Mouse (Mus musculus): ENCODE data around the gene Kif1c.

Gene Kif1c

GRCm38 (mm10) chr11:70697376-70697775, 3.0 kb upstream of the Kif1c start:
- DNase-seq (ENCODE audit: low read depth, low spot score), result no peak

GRCm38 (mm10) chr11:70699051-70699450, 1.3 kb upstream of the Kif1c start:
- no peak for DNase-seq (ENCODE audit: low read depth, low spot score)

GRCm38 (mm10) chr11:70700613-70701012, 265 bp downstream of the Kif1c start:
- peak; percentile 8 for DNase-seq (ENCODE audit: low read depth, low spot score)

GRCm38 (mm10) chr11:70701221-70701955, 1.0 kb downstream of the Kif1c start:
- DNase-seq (ENCODE audit: low read depth, low spot score), result no peak

- DNase-seq (ENCODE audit: low read depth, low spot score), result no peak
These were observed 1.8 kb downstream of the Kif1c start for GRCm38 (mm10) chr11:70701984-70702733.

GRCm38 (mm10) chr11:70702781-70703180, 2.4 kb downstream of the Kif1c start:
- DNase-seq (ENCODE audit: low read depth, low spot score), result no peak

GRCm38 (mm10) chr11:70706127-70706526, 5.8 kb downstream of the Kif1c start:
- no peak for DNase-seq (ENCODE audit: low read depth, low spot score)

GRCm38 (mm10) chr11:70711026-70711425, 10.7 kb downstream of the Kif1c start:
- no peak for DNase-seq (ENCODE audit: low read depth, low spot score)

- no peak for DNase-seq (ENCODE audit: low read depth, low spot score)
These were observed 12.9 kb downstream of the Kif1c start for GRCm38 (mm10) chr11:70713222-70713621.

- no peak for DNase-seq (ENCODE audit: low read depth, low spot score)
These were observed 15.5 kb downstream of the Kif1c start for GRCm38 (mm10) chr11:70715832-70716231.

- no peak for DNase-seq (ENCODE audit: low read depth, low spot score)
These were observed 18.1 kb downstream of the Kif1c start for GRCm38 (mm10) chr11:70718481-70718880.

- no peak for DNase-seq (ENCODE audit: low read depth, low spot score)
These were observed 20.2 kb downstream of the Kif1c start for GRCm38 (mm10) chr11:70720567-70720966.

GRCm38 (mm10) chr11:70721072-70721471, 20.7 kb downstream of the Kif1c start:
- DNase-seq (ENCODE audit: low read depth, low spot score), result no peak

GRCm38 (mm10) chr11:70724706-70725105, 24.4 kb downstream of the Kif1c start:
- no peak for DNase-seq (ENCODE audit: low read depth, low spot score)

GRCm38 (mm10) chr11:70726585-70726984, 26.2 kb downstream of the Kif1c start:
- DNase-seq (ENCODE audit: low read depth, low spot score), result no peak

GRCm38 (mm10) chr11:70727385-70727784, 27.0 kb downstream of the Kif1c start:
- no peak for DNase-seq (ENCODE audit: low read depth, low spot score)

- no peak for DNase-seq (ENCODE audit: low read depth, low spot score)
These were observed 30.2 kb downstream of the Kif1c start for GRCm38 (mm10) chr11:70730427-70731038.

- DNase-seq (ENCODE audit: low read depth, low spot score), result no peak
These were observed 30.8 kb downstream of the Kif1c start for GRCm38 (mm10) chr11:70731178-70731577.

- no peak for DNase-seq (ENCODE audit: low read depth, low spot score)
These were observed 32.9 kb downstream of the Kif1c start for GRCm38 (mm10) chr11:70733256-70733655.

- DNase-seq (ENCODE audit: low read depth, low spot score), result no peak
These were observed 37.4 kb downstream of the Kif1c start for GRCm38 (mm10) chr11:70737749-70738148.

GRCm38 (mm10) chr11:70741603-70742002, 41.3 kb downstream of the Kif1c start:
- no peak for DNase-seq (ENCODE audit: low read depth, low spot score)

GRCm38 (mm10) chr11:70742117-70742516, 41.8 kb downstream of the Kif1c start:
- no peak for DNase-seq (ENCODE audit: low read depth, low spot score)

Measured in forelimb bud, embryonic 11.5 days (tissue).